Mouse (Mus musculus): ENCODE measurements around the gene Krt77.

Gene Krt77

DNA sequence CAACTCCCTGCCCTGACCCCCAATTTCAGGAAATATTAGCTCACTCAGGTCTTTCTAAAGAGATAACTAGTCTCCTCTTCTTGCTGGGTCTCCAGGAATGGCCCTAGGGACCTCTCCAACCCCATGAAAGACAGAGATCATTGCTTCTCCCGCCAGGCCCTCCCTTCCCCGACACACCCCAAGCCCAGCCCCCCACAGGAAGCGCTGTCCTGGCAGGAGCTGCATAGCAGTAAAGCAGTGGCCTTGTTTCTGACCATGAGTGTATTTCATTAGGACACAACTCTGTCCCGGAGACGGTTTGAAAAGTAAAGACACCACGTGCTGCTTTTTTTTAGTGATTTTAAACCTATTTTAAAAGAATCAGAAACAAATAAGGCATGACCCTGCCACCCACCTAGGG is 36.4 kb downstream of the Krt77 start:
- no peak for DNase-seq (ENCODE audit: low read depth)

DNA sequence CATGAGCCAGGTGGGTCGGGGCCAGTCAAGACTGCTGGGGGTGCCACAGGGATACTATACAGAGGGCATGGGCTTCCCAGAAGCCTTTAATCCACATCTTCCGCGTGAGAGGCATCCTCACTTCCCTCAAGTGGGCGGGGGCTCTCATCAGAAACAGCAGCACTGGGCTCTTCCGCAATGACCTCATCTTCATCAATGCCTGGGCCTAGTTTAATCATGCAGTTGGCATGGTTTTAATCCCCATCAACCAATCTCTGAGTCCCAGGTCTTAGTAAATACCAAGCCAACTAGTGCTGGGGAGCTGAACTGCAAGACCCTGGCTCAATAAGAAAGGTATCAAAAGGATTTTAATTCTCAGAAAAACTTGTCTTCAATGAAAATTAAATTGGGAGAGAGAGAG is 40.1 kb downstream of the Krt77 start:
- DNase-seq (ENCODE audit: low read depth): no peak

DNA sequence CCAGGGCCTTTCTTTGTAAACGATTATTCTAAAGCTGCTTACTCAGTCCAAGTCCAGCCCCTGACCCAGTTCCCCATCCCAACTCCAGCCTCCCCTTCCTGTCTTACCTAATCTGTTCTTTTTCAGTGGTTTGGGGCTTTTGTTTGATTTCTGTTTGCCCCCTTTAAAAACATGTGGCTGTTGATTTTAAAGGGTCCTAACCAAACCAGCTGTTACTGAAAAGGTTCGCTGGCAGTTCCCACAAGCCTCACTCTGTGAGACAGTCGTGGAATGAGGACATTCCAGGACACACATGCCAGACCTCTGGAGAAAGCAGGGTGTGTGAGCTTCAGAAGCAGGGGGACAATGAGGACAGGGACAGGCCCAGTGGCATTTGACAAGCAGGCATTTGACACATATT is 47.7 kb downstream of the Krt77 start:
- DNase-seq (ENCODE audit: low read depth): no peak

DNA sequence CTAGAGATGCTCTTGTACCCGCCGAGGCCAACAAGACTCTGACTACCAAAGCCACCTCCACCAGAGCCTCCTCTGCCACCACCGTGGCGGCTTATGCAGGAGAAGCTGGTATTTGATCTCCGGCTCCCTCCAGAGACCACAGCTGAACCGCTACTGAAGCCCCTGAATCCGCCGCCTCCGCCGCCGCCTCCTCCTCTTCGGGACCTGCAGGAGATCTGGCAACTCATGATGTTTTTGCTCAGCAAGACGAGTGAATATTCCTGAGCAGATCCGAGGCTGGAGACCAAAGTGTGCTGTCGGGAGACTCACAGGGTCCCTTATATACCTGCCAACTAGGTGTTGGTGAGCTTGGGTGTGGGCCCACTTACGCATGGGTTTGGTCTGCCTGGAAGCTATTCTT is 51.6 kb downstream of the Krt77 start, which contains the start of gene Krt2:
TSS of gene Krt2 (minus strand) at position 295 of the 400 bp plus-strand sequence.
- DNase-seq (ENCODE audit: low read depth): no peak

Data from 416B (cell line).